Mouse (Mus musculus) cortical plate, adult 2 months (tissue): ENCODE measurements around the gene Stat5b. TPM values are rescaled to one million over a fixed set of nuclear protein-coding genes. Genes with fewer than 3 reads are reported as not detected.

Source experiments
- H3K27ac ChIP-seq: fragments of 200-500 bp; 2 replicates; pipeline ENCODE4 v1.5.1; 2012; ENCODE audit warnings: low read length, control low read depth, inconsistent platforms; ENCODE audit not compliant: insufficient read depth
- H3K4me1 ChIP-seq: fragments of 200-500 bp; 2 replicates; pipeline ENCODE4 v1.6.1; 2011; ENCODE audit warnings: low read length; ENCODE audit not compliant: control insufficient read depth, insufficient read depth
- H3K4me3 ChIP-seq: fragments of 200-500 bp; 2 replicates; pipeline ENCODE4 v1.5.1; 2011; ENCODE audit warnings: mild to moderate bottlenecking, low read length, control low read depth; ENCODE audit not compliant: insufficient read depth
- CTCF ChIP-seq: fragments of 200-500 bp; IDR thresholded peaks from 2 replicates; pipeline ENCODE4 v1.5.1; 2011; ENCODE audit warnings: mild to moderate bottlenecking, control low read depth, low read length; ENCODE audit not compliant: insufficient read depth; ENCODE audit errors: extremely low read depth
- POLR2A ChIP-seq: fragments of 200-500 bp; IDR thresholded peaks from 2 replicates; pipeline ENCODE4 v1.6.1; 2011; ENCODE audit warnings: mild to moderate bottlenecking, low read length, control low read depth; ENCODE audit not compliant: insufficient read depth; ENCODE audit errors: extremely low read depth
- polyA plus RNA-seq: library from polyadenylated mRNA; depleted of rRNA; stranded (reverse); fragments of >200 nt; gene quantifications from 2 replicates; pipeline ENCODE4 v1.2.3, GENCODE M21; 2012

Gene Stat5b
- polyA plus RNA-seq, 1 experiment, result 19.7 TPM

- H3K4me1 ChIP-seq, result peaks cover 5% of the 10 kb centered on the region; the same call in 1 of the 2 replicates
- H3K27ac ChIP-seq, result no peak overlapping the region
- H3K4me3 ChIP-seq, result no peak overlapping the region
- no peak for TF ChIP-seq CTCF
- TF ChIP-seq POLR2A, result no peak
Observed at GRCm38 (mm10) chr11:100826161-100826866, 24.2 kb downstream of the Stat5b start.

GRCm38 (mm10) chr11:100825451-100825850, 25.1 kb downstream of the Stat5b start:
- Histone ChIP-seq H3K4me1 (peaks cover 5% of the 10 kb centered on the region; the same call in 1 of the 2 replicates), H3K4me3 (no peak overlapping the region), H3K27ac (no peak overlapping the region)
- TF ChIP-seq CTCF (no peak), POLR2A (no peak)

DNA sequence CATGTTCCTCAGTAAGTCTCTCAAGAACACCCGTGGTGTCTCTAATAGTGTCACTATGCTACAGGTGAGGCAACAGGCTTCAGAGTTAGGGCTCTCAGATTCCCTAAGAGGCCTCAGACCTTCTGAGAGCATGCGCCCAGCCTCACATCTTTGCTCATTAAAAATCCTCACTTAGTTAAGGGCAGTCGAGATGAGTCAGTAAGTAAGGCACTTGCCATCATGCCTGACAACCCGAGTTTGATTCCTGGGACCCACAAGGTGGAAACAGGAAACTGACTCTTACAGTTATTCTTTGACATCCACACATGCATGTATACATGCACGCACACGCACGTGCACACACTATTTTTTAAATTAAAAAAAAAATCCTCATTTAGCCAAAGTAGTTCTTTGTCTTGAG, 26.0 kb downstream of the Stat5b start:
- H3K27ac ChIP-seq, result no peak overlapping the region
- peaks cover 5% of the 10 kb centered on the region; the same call in 1 of the 2 replicates for H3K4me1 ChIP-seq
- no peak overlapping the region for H3K4me3 ChIP-seq
- no peak for TF ChIP-seq CTCF
- TF ChIP-seq POLR2A, result no peak

GRCm38 (mm10) chr11:100823543-100824313, 26.8 kb downstream of the Stat5b start:
- TF ChIP-seq CTCF (no peak), POLR2A (no peak)
- Histone ChIP-seq H3K4me3 (no peak overlapping the region), H3K4me1 (peaks cover 5% of the 10 kb centered on the region; the same call in 1 of the 2 replicates)

DNA sequence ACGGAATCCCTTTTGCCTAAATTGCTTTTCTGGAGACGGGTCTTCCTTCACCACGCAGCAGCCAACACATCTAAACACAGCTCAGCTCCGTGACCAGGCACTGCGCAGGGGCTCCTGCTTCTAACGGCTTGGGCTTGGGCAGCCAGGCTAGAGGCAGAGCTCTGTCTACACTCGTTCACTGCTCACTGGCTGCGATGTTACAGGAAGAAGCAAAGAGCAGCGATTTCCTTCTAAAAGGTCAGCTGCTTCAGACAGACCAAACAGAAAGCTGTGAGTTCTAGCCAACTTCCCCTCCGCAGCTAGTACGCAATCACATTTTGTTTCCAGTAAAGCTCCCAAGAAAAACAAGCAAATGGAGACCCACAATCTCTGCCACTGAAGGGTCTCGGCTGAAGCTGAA, 28.2 kb downstream of the Stat5b start:
- H3K4me3 ChIP-seq, result peak overlapping the region; percentile 21; the same call in 1 of the 2 replicates

More at GRCm38 (mm10) chr11:100823543-100824313, 26.8 kb downstream of the Stat5b start:
- H3K27ac ChIP-seq, result no peak overlapping the region

DNA sequence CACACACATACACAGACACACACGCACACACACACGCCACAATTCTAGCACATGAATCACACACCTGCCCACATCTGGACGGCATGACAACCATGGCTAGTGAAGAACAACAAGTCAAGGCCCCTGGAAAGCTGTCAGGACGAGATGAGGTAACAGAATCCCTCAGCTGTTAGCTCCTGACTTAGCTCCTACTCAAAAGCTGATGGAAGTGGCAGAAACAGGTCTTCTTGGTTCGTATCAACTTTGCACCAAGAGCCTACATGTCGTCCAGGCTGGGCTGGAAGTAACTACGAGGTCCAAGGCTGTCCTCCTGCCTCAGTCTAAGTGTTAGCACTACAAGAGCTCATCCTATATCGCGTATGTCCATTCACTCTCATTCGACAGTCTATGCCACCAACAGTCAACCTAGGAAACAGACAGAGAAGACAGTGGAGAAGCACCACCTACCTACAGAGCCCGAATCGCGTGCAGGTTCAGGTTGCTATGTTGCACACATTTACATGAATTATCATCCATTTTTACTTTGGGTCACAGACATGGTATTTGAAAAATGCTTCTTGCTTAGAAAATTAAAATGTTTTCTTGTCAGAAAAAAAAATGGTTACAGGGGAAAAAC, 28.8 kb downstream of the Stat5b start:
- 0 out of 2 replicates have a peak overlapping the region, but pooled peaks have one; percentile 21 for H3K4me3 ChIP-seq
- TF ChIP-seq POLR2A (no peak), CTCF (no peak)
- peaks cover 5% of the 10 kb centered on the region; the same call in 1 of the 2 replicates for H3K4me1 ChIP-seq
- no peak overlapping the region for H3K27ac ChIP-seq

More for the DNA sequence above, 28.2 kb downstream of the Stat5b start:
- Histone ChIP-seq H3K27ac (no peak overlapping the region), H3K4me1 (peaks cover 5% of the 10 kb centered on the region; the same call in 1 of the 2 replicates)
- 0 out of 2 replicates have a peak, but pooled peaks have one; percentile 17 for TF ChIP-seq POLR2A
- no peak for TF ChIP-seq CTCF

- H3K27ac ChIP-seq, result no peak overlapping the region
- TF ChIP-seq POLR2A, result no peak
- no peak for TF ChIP-seq CTCF
- H3K4me3 ChIP-seq, result no peak overlapping the region
- peaks cover 5% of the 10 kb centered on the region; the same call in 1 of the 2 replicates for H3K4me1 ChIP-seq
Observed at GRCm38 (mm10) chr11:100820047-100820446, 30.5 kb downstream of the Stat5b start.

- Histone ChIP-seq H3K27ac (no peak overlapping the region), H3K4me3 (no peak overlapping the region), H3K4me1 (peaks cover 5% of the 10 kb centered on the region; the same call in 1 of the 2 replicates)
- no peak for TF ChIP-seq POLR2A
- no peak for TF ChIP-seq CTCF
Observed at GRCm38 (mm10) chr11:100819626-100820025, 30.9 kb downstream of the Stat5b start.

GRCm38 (mm10) chr11:100819048-100819447, 31.5 kb downstream of the Stat5b start:
- Histone ChIP-seq H3K27ac (no peak overlapping the region), H3K4me3 (no peak overlapping the region), H3K4me1 (peaks cover 1% of the 10 kb centered on the region; the same call in 1 of the 2 replicates)
- no peak for TF ChIP-seq CTCF
- no peak for TF ChIP-seq POLR2A
